Mouse (Mus musculus) liver, embryonic 14.5 days (tissue): ENCODE results near the gene Rab8a. TPM values are rescaled to one million over a fixed set of nuclear protein-coding genes. Genes with fewer than 3 reads are reported as not detected.

Experiments
- ATAC-seq: fragments of 200-750 bp; cut with Nextera tagmentation; 2 replicates; pipeline ENCODE4 v1.8.0; 2017; ENCODE audit warnings: moderate number of reproducible peaks, mild to moderate bottlenecking, moderate library complexity; ENCODE audit not compliant: insufficient read depth
- DNase-seq, 3 experiments: peaks; one replicate each; pipeline ENCODE4 v3.0.0-alpha.2; 2012 to 2013; ENCODE audit warnings: low read depth in 3 of 3, low spot score in 3 of 3
- H3K27ac ChIP-seq: fragments of 300-500 bp; sonication (generic); 2 replicates; pipeline ENCODE4 v1.5.1; 2014; ENCODE audit warnings: moderate library complexity, mild to moderate bottlenecking, control low read depth, inconsistent platforms
- H3K27me3 ChIP-seq: fragments of 300-500 bp; sonication (generic); 2 replicates; pipeline ENCODE4 v1.6.1; 2014; ENCODE audit warnings: mild to moderate bottlenecking, low read length, moderate library complexity; ENCODE audit not compliant: control insufficient read depth, insufficient read depth
- H3K36me3 ChIP-seq: fragments of 300-500 bp; sonication (generic); replicated peaks from 2 replicates; pipeline ENCODE4 v1.6.1; 2014; ENCODE audit warnings: low read depth; ENCODE audit not compliant: control insufficient read depth, insufficient read depth
- H3K4me1 ChIP-seq, 2 experiments: fragments of 200-500 bp in 1 of 2; fragments of 300-500 bp in 1 of 2; sonication (generic) in 1 of 2; replicated peaks; 2 replicates each; pipeline ENCODE4 v1.6.1; 2012 to 2014; ENCODE audit warnings: antibody characterized with exemption in 1 of 2, inconsistent platforms in 1 of 2, low read length in 1 of 2; ENCODE audit not compliant: control insufficient read depth in 2 of 2, insufficient read depth in 2 of 2
- H3K4me2 ChIP-seq: fragments of 300-500 bp; sonication (generic); 2 replicates; pipeline ENCODE4 v1.6.1; 2014; ENCODE audit warnings: low read depth, mild to moderate bottlenecking, control low read depth, moderate library complexity
- H3K4me3 ChIP-seq, 2 experiments: fragments of 200-500 bp in 1 of 2; fragments of 300-500 bp in 1 of 2; sonication (generic) in 1 of 2; 2 replicates each; pipeline ENCODE4 v1.5.1; 2012 to 2014; ENCODE audit warnings: low read depth in 2 of 2, low read length in 2 of 2, mild to moderate bottlenecking in 2 of 2, control low read depth in 1 of 2, inconsistent platforms in 1 of 2, moderate library complexity in 1 of 2; ENCODE audit not compliant: insufficient read depth in 1 of 2
- H3K9ac ChIP-seq: fragments of 300-500 bp; sonication (generic); replicated peaks from 2 replicates; pipeline ENCODE4 v1.6.1; 2014; ENCODE audit warnings: mild to moderate bottlenecking, control low read depth, moderate library complexity
- H3K9me3 ChIP-seq: fragments of 300-500 bp; sonication (generic); 2 replicates; pipeline ENCODE4 v1.6.1; 2016; ENCODE audit warnings: low read length, mixed read lengths; ENCODE audit not compliant: control insufficient read depth
- CTCF ChIP-seq: IDR thresholded peaks from 2 replicates; pipeline ENCODE4 v1.5.1; 2016; ENCODE audit warnings: antibody characterized with exemption, low read depth, control low read depth
- EP300 ChIP-seq: IDR thresholded peaks from 2 replicates; pipeline ENCODE4 v1.6.1; 2016; ENCODE audit warnings: antibody characterized with exemption, low read depth
- WGBS: fragments of 180-500 bp; shearing (Covaris S2); extraction: QIAGEN DNeasy Blood & Tissue Kit; methylation state at CpG from one replicate; pipeline ENCODE4 v1.1.7; 2014; ENCODE audit not compliant: insufficient replicate concordance; 5-methylcytosine and 5-hydroxymethylcytosine counted together
- polyA plus RNA-seq, 2 experiments: library from polyadenylated mRNA; depleted of rRNA in 1 of 2; stranded (reverse) in 1 of 2; unstranded in 1 of 2; fragments of >200 nt; fragmentation: Nextera tagmentation in 1 of 2; extraction: Ambion mirVana in 1 of 2; gene quantifications; 2 replicates each; pipeline versions ENCODE4 v1.2.1 to v1.2.3; 2012 to 2014

Rab8a gene
- polyA plus RNA-seq, 2 experiments, result 50.7 to 59.7 TPM

DNA sequence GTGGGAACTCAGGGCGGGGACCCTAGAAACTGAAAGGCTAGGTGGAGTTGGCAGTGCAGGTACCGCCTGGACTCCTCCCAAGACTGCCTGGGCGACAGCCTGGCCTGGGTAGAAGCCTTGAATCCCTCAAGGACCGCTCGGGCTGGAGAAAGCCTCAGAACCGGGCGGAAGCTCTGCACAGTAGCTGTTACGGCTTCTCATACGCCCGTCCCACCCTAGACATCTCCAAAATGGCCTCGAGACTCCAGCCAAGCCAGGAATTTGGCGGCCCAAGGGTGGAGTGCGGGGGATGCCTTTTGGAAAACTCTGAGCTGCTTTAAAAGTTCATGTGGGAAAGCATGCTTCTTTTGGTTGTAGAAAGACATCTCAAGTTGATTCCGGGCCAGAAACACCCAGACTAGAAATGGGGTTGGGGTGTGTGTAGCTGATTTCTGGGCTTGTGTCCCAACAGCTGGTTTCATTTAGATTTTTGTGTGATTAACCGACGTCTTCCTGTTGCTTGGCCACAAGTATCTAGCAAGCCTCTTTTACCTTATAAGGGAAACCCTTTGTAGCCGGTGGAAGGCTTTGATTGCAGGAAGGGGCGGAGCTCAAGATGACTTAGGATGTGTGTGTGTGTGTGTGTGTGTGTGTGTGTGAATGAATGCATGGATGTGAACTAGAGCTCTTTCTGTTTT is 24.6 kb upstream of the Rab8a start:
- WGBS, result 1% methylated on average over 18 of the region's 18 CpGs
- ATAC-seq (no peak), DNase-seq (peak in 1 of 3 experiments; percentile 30)

DNA sequence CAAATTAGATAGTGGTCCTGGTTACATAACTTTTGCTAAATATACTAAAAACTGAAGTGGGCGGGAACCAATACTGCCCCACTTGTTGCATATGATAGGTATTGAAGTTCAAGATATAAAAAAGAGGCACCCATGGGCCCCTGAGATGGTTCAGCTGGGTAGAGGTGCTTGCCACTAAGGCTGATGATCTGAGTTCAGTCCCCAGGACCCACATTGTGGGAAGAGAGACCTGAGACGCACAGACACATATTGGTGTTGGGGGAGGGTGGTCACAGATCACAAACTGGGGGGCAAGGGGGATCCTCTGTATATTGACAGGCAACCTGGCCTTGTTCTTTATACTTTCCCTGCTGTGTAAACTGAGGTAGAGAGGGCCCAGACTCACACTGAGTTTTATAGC is 23.6 kb upstream of the Rab8a start:
- Histone ChIP-seq H3K4me3 (no peak overlapping the region), H3K36me3 (no peaks in the 10 kb centered on the region; the same call in 1 of the 2 replicates), H3K9ac (no peak overlapping the region), H3K27me3 (peaks cover 24% of the 10 kb centered on the region), H3K4me1 (peaks cover 0 to 12% of the 10 kb centered on the region in 2 experiments; a peak in 3 of 4 replicates), H3K9me3 (no peaks in the 10 kb centered on the region), H3K27ac (no peak overlapping the region), H3K4me2 (peak overlapping the region; percentile 73; the same call in 1 of the 2 replicates)
- no peak for TF ChIP-seq CTCF
- no peak for TF ChIP-seq EP300
- no peak for DNase-seq
- WGBS, result 55% methylated on average over 2 of the region's 2 CpGs
- ATAC-seq, result no peak

More for the DNA sequence above, 24.6 kb upstream of the Rab8a start:
- TF ChIP-seq EP300 (no peak), CTCF (no peak)
- peaks cover 24% of the 10 kb centered on the region for H3K27me3 ChIP-seq
- peaks cover 0 to 14% of the 10 kb centered on the region in 2 experiments; a peak in 3 of 4 replicates for H3K4me1 ChIP-seq
- no peaks in the 10 kb centered on the region for H3K9me3 ChIP-seq
- H3K9ac ChIP-seq, result peak overlapping the region; percentile 68
- H3K4me2 ChIP-seq, result peak overlapping the region; percentile 73
- peak overlapping the region; percentile 39 for H3K27ac ChIP-seq
- no peaks in the 10 kb centered on the region; the same call in 1 of the 2 replicates for H3K36me3 ChIP-seq
- peak overlapping the region; percentile 59 to 68 for H3K4me3 ChIP-seq

DNA sequence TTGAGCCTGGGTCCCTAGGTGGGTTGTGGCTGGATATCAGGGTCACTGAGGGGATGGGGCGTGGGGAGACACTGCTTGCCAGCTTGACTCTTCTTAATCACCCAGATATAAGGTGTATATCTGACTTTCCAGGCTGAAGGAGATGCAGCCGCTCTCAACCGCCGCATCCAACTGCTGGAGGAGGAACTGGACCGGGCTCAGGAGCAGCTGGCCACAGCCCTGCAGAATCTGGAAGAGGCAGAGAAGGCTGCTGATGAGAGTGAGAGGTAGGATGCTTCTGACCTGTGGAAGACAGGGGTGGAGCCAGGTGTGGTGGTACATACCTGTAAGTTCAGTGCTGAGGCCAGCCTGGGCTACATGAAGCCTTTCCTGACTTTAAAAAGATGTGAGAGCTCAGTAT is 22.5 kb upstream of the Rab8a start:
- Histone ChIP-seq H3K4me3 (no peak overlapping the region), H3K27me3 (peaks cover 24% of the 10 kb centered on the region), H3K27ac (no peak overlapping the region), H3K9ac (no peak overlapping the region), H3K4me1 (peaks cover 0 to 10% of the 10 kb centered on the region in 2 experiments; a peak in 2 of 4 replicates), H3K9me3 (no peaks in the 10 kb centered on the region), H3K4me2 (no peak overlapping the region), H3K36me3 (no peaks in the 10 kb centered on the region; the same call in 1 of the 2 replicates)
- DNase-seq (no peak), ATAC-seq (no peak)
- WGBS, result 73% methylated on average over 5 of the region's 5 CpGs
- TF ChIP-seq CTCF (no peak), EP300 (no peak)

DNA sequence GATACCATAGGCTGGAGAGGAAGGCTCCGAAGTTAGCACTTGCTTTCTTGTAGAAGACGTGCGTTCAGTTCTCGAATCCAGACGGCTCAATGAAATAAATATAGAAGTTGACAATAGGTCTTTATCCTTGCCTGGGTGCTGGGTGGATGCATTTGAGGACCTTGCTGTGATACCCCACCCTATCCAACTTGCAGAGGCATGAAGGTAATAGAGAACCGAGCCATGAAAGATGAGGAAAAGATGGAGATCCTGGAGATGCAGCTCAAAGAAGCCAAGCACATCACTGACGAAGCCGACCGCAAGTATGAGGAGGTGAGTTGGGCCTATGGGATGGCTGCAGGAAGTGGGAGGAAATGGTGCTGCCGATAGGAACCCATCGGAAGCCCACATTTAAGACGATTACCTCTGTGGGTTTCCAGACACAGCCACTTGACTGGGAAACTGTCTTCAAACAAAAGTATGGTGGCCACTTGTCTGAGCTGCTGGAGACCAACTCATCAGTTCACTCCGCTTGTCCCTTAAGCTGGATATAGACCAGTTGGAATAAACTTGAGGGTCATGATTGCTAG is 17.7 kb upstream of the Rab8a start:
- 42% methylated on average over 13 of the region's 13 CpGs for WGBS
- Histone ChIP-seq H3K9me3 (no peaks in the 10 kb centered on the region), H3K36me3 (no peaks in the 10 kb centered on the region; the same call in none of the 2 replicates), H3K4me3 (no peak overlapping the region), H3K4me2 (no peak overlapping the region), H3K27ac (no peak overlapping the region), H3K9ac (no peak overlapping the region), H3K27me3 (no peaks in the 10 kb centered on the region), H3K4me1 (0 out of 4 replicates have a peak, but pooled peaks cover 0 to 1% of the 10 kb centered on the region in 2 experiments)
- DNase-seq (no peak), ATAC-seq (no peak)
- TF ChIP-seq CTCF, result no peak
- no peak for TF ChIP-seq EP300

DNA sequence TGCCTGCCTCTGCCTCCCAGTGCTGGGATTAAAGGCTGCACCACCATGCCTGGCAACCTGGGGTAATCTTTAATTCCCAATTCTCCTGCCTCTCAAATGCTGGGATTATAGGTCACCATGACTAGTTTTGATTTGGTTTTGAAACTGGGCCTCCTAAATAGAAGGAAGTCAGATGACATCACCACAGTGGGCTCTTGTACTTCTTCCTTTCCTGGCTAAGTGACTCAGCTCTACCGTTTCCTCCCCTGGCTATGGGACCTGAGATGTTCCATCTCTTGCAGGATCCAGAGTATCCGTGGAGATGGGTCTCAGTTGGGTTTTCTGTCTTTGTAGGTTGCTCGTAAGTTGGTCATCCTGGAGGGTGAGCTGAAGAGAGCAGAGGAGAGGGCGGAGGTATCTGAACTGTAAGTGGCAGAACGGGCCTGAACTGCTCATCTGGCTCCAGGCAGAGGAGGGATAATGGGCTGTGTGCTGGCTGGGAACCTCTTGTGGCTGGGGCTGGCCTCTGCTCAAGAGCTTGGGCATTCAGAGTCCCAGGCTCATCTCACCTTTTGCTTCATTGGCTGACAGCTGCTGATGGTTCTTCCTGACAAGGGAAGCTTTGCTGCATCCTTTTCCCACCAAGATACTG is 16.5 kb upstream of the Rab8a start:
- no peak overlapping the region for H3K27ac ChIP-seq
- H3K4me3 ChIP-seq, result no peak overlapping the region
- TF ChIP-seq CTCF, result no peak
- TF ChIP-seq EP300, result no peak
- H3K4me2 ChIP-seq, result no peak overlapping the region
- H3K4me1 ChIP-seq, result 0 out of 4 replicates have a peak, but pooled peaks cover 0 to 1% of the 10 kb centered on the region in 2 experiments
- ATAC-seq, result no peak
- H3K9me3 ChIP-seq, result no peaks in the 10 kb centered on the region
- DNase-seq, result no peak
- H3K27me3 ChIP-seq, result no peaks in the 10 kb centered on the region
- WGBS, result 44% methylated on average over 5 of the region's 5 CpGs
- H3K36me3 ChIP-seq, result peaks cover 2% of the 10 kb centered on the region
- H3K9ac ChIP-seq, result no peak overlapping the region
